Comparison of ENCODE assay signal across 8 mouse cellular contexts in genomic region chr4:149733748-149734147, GRCm38 (mm10). TPM values are rescaled to one million over a fixed set of nuclear protein-coding genes. Genes with fewer than 3 reads are reported as not detected.
DNase-seq lines count a peak whose midpoint lies in the region; ATAC-seq lines count a peak whose summit lies in the region.

No protein-coding gene starts in this region.

- peak; percentile 56 to 62 for DNase-seq in cerebellum, postnatal 10 days
- DNase-seq in cerebellum, postnatal 14 days: peak; percentile 40 to 47
- DNase-seq in urinary bladder, postnatal 4 days (ENCODE audit: low spot score in 2 of 2): no peak
- no peak for DNase-seq in natural killer cell, adult 2 months (ENCODE audit: low spot score in 2 of 2)
- no peak for DNase-seq in T-cell, adult 2 months (ENCODE audit: low spot score)

- ATAC-seq in cerebellum, adult (ENCODE audit: insufficient number of reproducible peaks, low FRiP score, low TSS enrichment): no peak
- ATAC-seq in heart, embryonic 16.5 days (replicated peaks; ENCODE audit: extremely low read depth, insufficient read depth, low FRiP score): no peak
- no peak for ATAC-seq in limb, embryonic 13.5 days (ENCODE audit: low FRiP score, low read depth)

- 52% methylated on average over 6 of the region's 6 CpGs for WGBS in heart, embryonic 16.5 days
- WGBS in limb, embryonic 13.5 days: 37% methylated on average over 6 of the region's 6 CpGs

- peaks cover 11% of the 10 kb centered on the region for H3K36me3 ChIP-seq in heart, embryonic 16.5 days (ENCODE audit: control insufficient read depth, insufficient read depth)
- H3K36me3 ChIP-seq in limb, embryonic 13.5 days: peaks cover 37% of the 10 kb centered on the region

- H3K4me1 ChIP-seq in heart, embryonic 16.5 days (ENCODE audit: control insufficient read depth, insufficient read depth, low read length): peaks cover 58% of the 10 kb centered on the region
- H3K4me1 ChIP-seq in limb, embryonic 13.5 days: peaks cover 45% of the 10 kb centered on the region

- no peaks in the 10 kb centered on the region for H3K27me3 ChIP-seq in heart, embryonic 16.5 days (ENCODE audit: control insufficient read depth, insufficient read depth, low read length)
- no peaks in the 10 kb centered on the region for H3K27me3 ChIP-seq in limb, embryonic 13.5 days

- H3K9ac ChIP-seq in heart, embryonic 16.5 days (ENCODE audit: low read length): peak overlapping the region; percentile 34; the same call in 1 of the 2 replicates
- H3K9ac ChIP-seq in limb, embryonic 13.5 days: peak overlapping the region; percentile 36; the same call in 1 of the 2 replicates

- no peaks in the 10 kb centered on the region for H3K9me3 ChIP-seq in heart, embryonic 16.5 days (replicated peaks; ENCODE audit: control insufficient read depth, low read length)
- H3K9me3 ChIP-seq in limb, embryonic 13.5 days: no peaks in the 10 kb centered on the region

- no peak overlapping the region for H3K4me3 ChIP-seq in heart, embryonic 16.5 days (ENCODE audit: low read length)
- no peak overlapping the region for H3K4me3 ChIP-seq in limb, embryonic 13.5 days

- H3K4me2 ChIP-seq in heart, embryonic 16.5 days (ENCODE audit: low read depth, low read length): no peak overlapping the region; the same call in 1 of the 2 replicates
- 0 out of 2 replicates have a peak overlapping the region, but pooled peaks have one; percentile 14 for H3K4me2 ChIP-seq in limb, embryonic 13.5 days (replicated peaks)

- H3K27ac ChIP-seq in heart, embryonic 16.5 days (ENCODE audit: low read length): peak overlapping the region; percentile 69
- H3K27ac ChIP-seq in limb, embryonic 13.5 days: peak overlapping the region; percentile 48; the same call in 1 of the 2 replicates

RNA-seq across cellular contexts. Expression of gene Tmem201, which starts 4.1 kb away (rescaled TPM):
- 46.4 and 52.3 TPM in 2 replicates for polyA plus RNA-seq in heart, embryonic 16.5 days (2015; fragmentation: Nextera tagmentation; extraction: Ambion mirVana)
- 34.7 and 36.2 TPM in 2 replicates for polyA plus RNA-seq in limb, embryonic 13.5 days (2015; fragmentation: Nextera tagmentation; extraction: Ambion mirVana)

RNA-seq across cellular contexts. Expression of gene Pik3cd, which starts 31.4 kb away (rescaled TPM):
- polyA plus RNA-seq in heart, embryonic 16.5 days (2015; fragmentation: Nextera tagmentation; extraction: Ambion mirVana): 5.5 and 7.8 TPM in 2 replicates
- polyA plus RNA-seq in limb, embryonic 13.5 days (2015; fragmentation: Nextera tagmentation; extraction: Ambion mirVana): 4.7 and 5.0 TPM in 2 replicates

RNA-seq across cellular contexts. Expression of gene Slc25a33, which starts 40.3 kb away (rescaled TPM):
- polyA plus RNA-seq in heart, embryonic 16.5 days (2015; fragmentation: Nextera tagmentation; extraction: Ambion mirVana): 6.5 TPM in 2 replicates
- polyA plus RNA-seq in limb, embryonic 13.5 days (2015; fragmentation: Nextera tagmentation; extraction: Ambion mirVana): 14.4 and 15.5 TPM in 2 replicates

Comparison
In these comparisons a context has a peak if more than half of its experiments do, and no peak if none do; other contexts are left out.
1. DNase-seq: peak in cerebellum, postnatal 10 days (2 of 2) and cerebellum, postnatal 14 days (2 of 2); none in urinary bladder, postnatal 4 days (0 of 2), natural killer cell, adult 2 months (0 of 2) and T-cell, adult 2 months (single experiment).